Mouse (Mus musculus): ENCODE measurements around the gene Uck2.
A peak's percentile ranks its signal among the peaks of the same experiment; 100 is the strongest.

The Uck2 gene

DNA sequence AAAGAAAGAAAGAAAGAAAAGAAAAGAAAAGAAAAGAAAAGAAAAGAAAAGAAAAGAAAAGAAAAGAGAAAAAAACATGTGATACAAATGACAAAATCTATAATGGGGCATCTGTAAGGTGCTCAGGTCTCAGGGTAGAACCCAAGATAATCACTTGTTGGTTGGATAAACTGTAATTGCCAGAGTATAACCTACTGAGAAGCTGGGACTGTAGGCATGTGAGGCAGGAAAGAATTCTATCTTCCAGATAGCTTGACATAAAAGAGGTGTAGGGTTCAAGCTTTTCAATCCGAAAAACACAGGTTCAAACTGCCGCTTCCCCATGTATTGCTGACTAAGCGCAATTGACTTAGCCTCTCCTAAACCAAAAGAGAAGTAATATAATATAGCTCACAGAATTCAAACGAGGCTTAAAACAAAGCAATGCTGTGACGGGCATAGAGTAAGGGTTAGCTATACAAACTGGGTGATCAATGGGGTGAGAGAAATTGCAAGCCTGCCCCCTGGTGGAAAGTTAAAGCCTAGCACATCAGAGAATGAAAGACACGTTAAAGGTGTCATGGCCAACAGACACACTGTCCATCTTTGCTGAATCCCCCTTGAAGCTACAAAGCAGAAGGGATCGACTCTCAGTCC is 73.0 kb downstream of the Uck2 start:
- DNase-seq (ENCODE audit: low read depth, low spot score), result peak; percentile 62

DNA sequence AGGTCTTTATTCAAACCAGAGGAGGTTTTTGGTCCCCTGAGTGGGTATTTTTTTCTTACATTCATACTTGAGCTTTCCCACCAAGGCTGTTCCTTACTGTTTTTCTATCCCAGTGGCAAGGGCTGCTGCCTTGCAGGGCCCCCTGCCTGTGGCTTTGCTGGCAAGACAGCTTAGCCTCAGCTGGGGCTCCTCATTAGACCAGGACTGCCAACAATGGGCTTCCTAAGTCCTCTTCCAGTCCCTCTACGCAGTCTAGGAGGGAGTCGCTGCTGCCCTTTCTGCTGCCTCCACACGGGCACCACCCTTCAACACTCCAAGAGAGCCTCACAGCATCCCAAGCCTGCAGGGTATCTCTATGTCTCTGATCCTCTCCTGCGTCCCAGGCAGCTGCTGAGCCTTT is 76.3 kb downstream of the Uck2 start:
- no peak for DNase-seq (ENCODE audit: low read depth, low spot score)

DNA sequence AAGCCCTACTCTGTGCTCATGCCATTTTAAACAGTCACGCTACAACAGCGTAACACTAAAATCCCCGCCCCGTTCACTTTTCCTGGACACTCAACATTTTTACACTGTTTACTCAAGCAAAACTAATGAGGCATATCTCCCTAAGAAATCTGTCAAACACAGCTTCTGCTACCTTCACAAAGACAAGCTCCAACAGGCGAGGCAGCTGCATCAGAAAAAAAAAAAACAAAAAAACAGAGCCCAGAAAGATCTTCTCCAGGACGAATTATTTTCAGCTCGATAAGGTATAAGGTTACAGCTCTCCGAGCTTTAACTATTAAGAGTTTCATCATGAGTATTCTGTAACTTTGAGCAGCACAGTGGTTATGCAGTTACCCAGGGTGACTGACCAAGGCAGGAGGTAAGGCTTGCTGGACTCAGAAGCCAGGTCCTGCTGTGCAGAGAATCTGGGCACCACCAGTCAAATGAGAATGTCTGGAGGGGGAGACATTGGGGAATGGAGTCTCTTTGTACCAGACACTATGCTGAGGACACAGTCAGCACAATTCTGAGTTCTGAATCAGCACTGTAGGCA is 79.9 kb downstream of the Uck2 start:
- DNase-seq (ENCODE audit: low read depth, low spot score), result no peak

DNA sequence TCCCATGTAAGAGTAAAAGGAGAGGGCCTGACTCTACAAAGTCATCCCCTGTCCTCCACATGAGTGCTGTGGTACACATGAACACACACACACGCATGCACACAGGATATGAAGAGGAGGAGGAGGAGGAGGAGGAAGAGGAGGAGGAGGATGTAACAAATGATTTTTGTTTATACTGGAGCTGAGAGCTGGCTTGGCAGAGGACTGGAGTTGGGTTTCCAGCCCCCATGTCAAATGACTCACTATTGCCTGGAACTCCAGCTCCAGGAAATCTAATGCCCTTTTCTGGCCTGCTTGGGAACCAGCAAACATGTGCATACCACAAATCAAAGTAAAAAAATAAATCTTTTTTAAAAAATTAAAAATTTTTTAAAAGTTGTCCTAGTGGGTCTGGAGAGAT is 80.7 kb downstream of the Uck2 start:
- DNase-seq (ENCODE audit: low read depth, low spot score), result no peak

DNA sequence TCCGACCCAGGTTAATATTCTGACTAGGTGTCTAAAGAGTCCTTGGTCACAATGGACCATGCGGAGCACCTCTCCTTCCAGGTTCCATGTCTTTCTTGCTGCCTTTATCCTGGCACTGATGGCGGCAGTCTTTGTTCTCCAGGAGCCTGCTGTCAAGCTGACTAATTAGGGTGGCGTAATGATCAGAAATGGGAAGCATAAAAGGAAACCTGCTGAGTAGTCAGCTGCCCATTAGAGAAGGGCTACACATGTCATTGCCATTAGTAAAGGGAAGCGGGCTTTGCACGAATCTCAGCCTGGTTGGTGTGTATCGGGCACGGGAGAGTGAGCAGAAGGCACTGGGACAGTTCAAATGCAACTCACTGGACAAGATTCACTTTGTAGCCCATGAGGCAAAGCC is 90.4 kb downstream of the Uck2 start:
- DNase-seq (ENCODE audit: low read depth, low spot score), result no peak

DNA sequence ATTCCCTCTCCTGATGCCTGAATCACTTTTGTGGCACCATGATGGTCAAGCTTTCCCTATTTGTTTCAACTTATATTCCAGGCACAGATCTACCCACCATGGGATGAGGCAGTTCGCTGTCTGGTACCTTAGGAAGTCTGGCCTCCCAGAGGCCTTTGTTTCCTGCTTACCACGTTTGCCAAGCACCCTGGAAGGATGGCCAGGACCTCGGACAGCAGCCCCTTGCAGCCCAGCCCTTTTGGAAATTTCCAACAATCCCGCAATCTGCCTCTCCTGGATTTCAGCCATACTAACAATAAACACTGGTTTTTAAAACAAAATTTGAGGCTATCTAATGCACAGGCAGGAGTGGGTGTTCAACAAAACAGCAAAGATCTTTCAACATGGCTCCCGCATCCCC is 97.3 kb downstream of the Uck2 start:
- no peak for DNase-seq (ENCODE audit: low read depth, low spot score)

DNA sequence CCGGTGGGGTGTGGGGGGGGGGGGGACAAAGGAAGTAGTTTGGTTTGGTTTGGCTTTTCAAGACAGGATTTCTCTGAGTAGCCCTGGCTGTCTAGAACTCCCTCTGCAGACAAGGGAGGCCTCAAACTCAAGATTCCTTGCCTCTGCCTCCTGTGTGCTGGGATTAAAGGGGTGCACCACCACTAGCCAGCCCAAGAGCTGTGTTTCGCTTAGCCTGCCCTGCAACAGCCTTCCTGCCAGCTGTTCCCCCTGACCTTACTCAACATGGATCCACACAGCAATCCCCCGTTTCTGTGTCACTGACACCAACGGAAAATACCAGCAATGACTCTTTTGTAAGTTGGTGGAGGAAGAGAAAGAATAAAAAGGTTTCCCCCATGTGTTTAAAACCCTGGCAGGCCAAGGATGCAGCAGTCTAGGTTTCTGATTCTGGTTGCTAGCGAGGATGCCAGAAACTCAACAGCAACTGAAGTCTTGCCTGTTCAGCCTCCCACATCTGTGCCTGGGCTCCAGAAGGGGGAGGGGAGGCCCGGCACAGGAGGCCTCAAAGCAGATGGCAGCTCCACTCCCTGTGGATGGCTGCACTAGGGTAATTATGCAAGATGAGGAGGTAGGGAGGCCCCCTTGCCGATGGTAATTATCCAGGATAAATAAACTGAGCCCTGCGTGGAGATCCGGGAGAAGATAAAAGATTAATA is 103.1 kb downstream of the Uck2 start:
- no peak for DNase-seq (ENCODE audit: low read depth, low spot score)

All from retina, adult 2 months (tissue).